10 mouse cellular contexts compared by ENCODE assay signal in the genomic region with DNA sequence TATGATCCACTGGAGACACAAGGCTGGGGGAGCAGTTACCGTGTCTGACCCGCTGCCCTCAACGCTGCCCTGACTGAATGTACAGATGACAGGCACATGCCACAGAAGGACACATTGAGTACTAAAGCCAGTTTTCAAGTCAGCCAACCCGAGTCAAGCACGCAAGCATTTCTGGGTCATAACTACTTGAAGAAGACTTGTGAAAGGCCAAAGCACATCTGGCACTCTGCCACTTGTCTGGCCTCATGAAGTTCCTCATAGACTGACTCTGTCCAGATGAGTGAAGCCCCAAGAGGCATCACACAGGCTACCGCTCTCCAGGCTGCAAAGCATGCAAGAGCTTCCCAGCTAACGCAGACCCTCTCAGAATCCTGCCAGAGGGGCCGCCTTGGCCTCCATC. TPM values are rescaled to one million over a fixed set of nuclear protein-coding genes. Genes with fewer than 3 reads are reported as not detected.
DNase-seq lines count a peak whose midpoint lies in the region; ATAC-seq and TF ChIP-seq lines count a peak whose summit lies in the region.
"Had no signal": no experiment of that assay in that cellular context is flagged by ENCODE, and none has a peak within 500 bp of the region (broad histone marks: within the 10 kb centered on the region; RNA-seq: fewer than 3 reads in every experiment).

No protein-coding gene starts in this region.

- H3K27me3 ChIP-seq in spleen, adult 2 months (ENCODE audit: control insufficient read depth, insufficient read depth, low read length) = no peaks in the 10 kb centered on the region
- no peaks in the 10 kb centered on the region for H3K27me3 ChIP-seq in midbrain, embryonic 16.5 days (ENCODE audit: control insufficient read depth, insufficient read depth, low read depth, low read length)
- H3K27me3 ChIP-seq in intestine, embryonic 16.5 days (replicated peaks; ENCODE audit: control insufficient read depth, insufficient read depth, low read length) = no peaks in the 10 kb centered on the region

- ATAC-seq in midbrain, embryonic 16.5 days = no peak
- ATAC-seq in intestine, embryonic 16.5 days = no peak

- H3K9me3 ChIP-seq in midbrain, embryonic 16.5 days (replicated peaks; ENCODE audit: control insufficient read depth, low read length, poor library complexity, severe bottlenecking) = no peaks in the 10 kb centered on the region
- H3K9me3 ChIP-seq in intestine, embryonic 16.5 days (ENCODE audit: control insufficient read depth, low read length) = no peaks in the 10 kb centered on the region

- peaks cover 44% of the 10 kb centered on the region for H3K4me1 ChIP-seq in spleen, adult 2 months (ENCODE audit: control insufficient read depth, insufficient read depth, insufficient read length)
- H3K4me1 ChIP-seq in midbrain, embryonic 16.5 days (ENCODE audit: control insufficient read depth, insufficient read depth, low read length) = no peaks in the 10 kb centered on the region
- H3K4me1 ChIP-seq in intestine, embryonic 16.5 days (ENCODE audit: control insufficient read depth, insufficient read depth, low read length) = no peaks in the 10 kb centered on the region

- H3K4me3 ChIP-seq in spleen, adult 2 months (ENCODE audit: extremely low read depth, insufficient read depth, insufficient read length) = no peak overlapping the region
- no peak overlapping the region for H3K4me3 ChIP-seq in midbrain, embryonic 16.5 days (ENCODE audit: low read depth, low read length)
- H3K4me3 ChIP-seq in intestine, embryonic 16.5 days (ENCODE audit: low read length) = no peak overlapping the region

- DNase-seq in spleen, adult 18-20 months = peak; percentile 46 to 65
- no peak for DNase-seq in spleen, adult 12 weeks (ENCODE audit: low spot score)
- DNase-seq in gastrocnemius, postnatal 10 days = peak; percentile 59
- peak; percentile 89 to 91 for DNase-seq in kidney, postnatal 36 days
- peak in 1 of 2 experiments; percentile 64 for DNase-seq in spleen, adult 2 months (ENCODE audit: low read depth in 1 of 2, low spot score in 2 of 2)
- no peak for DNase-seq in thymus, postnatal 0 days (ENCODE audit: low spot score)

- no peak for TF ChIP-seq POLR2A in spleen, adult 2 months (IDR thresholded peaks at IDR 0.05; ENCODE audit: low read depth, low read length)

- H3K27ac ChIP-seq in spleen, adult 2 months (ENCODE audit: insufficient read depth, low read length) = peak overlapping the region; percentile 63; the same call in 1 of the 2 replicates
- H3K27ac ChIP-seq in midbrain, embryonic 16.5 days (ENCODE audit: low read length) = no peak overlapping the region
- H3K27ac ChIP-seq in intestine, embryonic 16.5 days (ENCODE audit: low read length) = no peak overlapping the region

- no peaks in the 10 kb centered on the region for H3K36me3 ChIP-seq in spleen, adult 2 months (ENCODE audit: control insufficient read depth, insufficient read depth, low read length)
- peaks cover 11% of the 10 kb centered on the region; the same call in 1 of the 2 replicates for H3K36me3 ChIP-seq in midbrain, embryonic 16.5 days (ENCODE audit: control insufficient read depth, insufficient read depth, low read length)
- peaks cover 3% of the 10 kb centered on the region; the same call in 1 of the 2 replicates for H3K36me3 ChIP-seq in intestine, embryonic 16.5 days (ENCODE audit: control insufficient read depth, insufficient read depth, low read length)

- 77% methylated on average over 8 of the region's 8 CpGs for whole genome bisulfite sequencing in spleen, adult 2 months
- 91% methylated on average over 8 of the region's 8 CpGs for WGBS in midbrain, embryonic 16.5 days
- 84% methylated on average over 8 of the region's 8 CpGs for WGBS in intestine, embryonic 16.5 days

- no peak for TF ChIP-seq CTCF in spleen, adult 2 months (IDR thresholded peaks at IDR 0.05; ENCODE audit: extremely low read depth, insufficient read depth, insufficient read length, insufficient replicate concordance)

- no peak overlapping the region for H3K9ac ChIP-seq in midbrain, embryonic 16.5 days (ENCODE audit: low read depth, low read length)
- no peak overlapping the region for H3K9ac ChIP-seq in intestine, embryonic 16.5 days (ENCODE audit: low read depth, low read length)

- H3K4me2 ChIP-seq in midbrain, embryonic 16.5 days (ENCODE audit: low read length) = no peak overlapping the region
- no peak overlapping the region for H3K4me2 ChIP-seq in intestine, embryonic 16.5 days (ENCODE audit: low read depth, low read length)

RNA-seq across cellular contexts. Expression of a gene that starts 31.8 kb away (rescaled TPM):
- total RNA-seq in gastrocnemius, postnatal 10 days (2021) = 1 to 10 TPM in 1 of 2 experiments, under 1 TPM in 1; 0.68 to 1.4 TPM
- polyA plus RNA-seq in spleen, adult 2 months (2012; rRNA removed) = 19.3 and 21.5 TPM in 2 replicates
- 0.76 and 0.89 TPM in 2 replicates for polyA plus RNA-seq in midbrain, embryonic 16.5 days (2015; fragmentation: Nextera tagmentation; extraction: Ambion mirVana)
- polyA plus RNA-seq in intestine, embryonic 16.5 days (2015; fragmentation: Nextera tagmentation; extraction: Ambion mirVana) = 3.7 and 4.1 TPM in 2 replicates
- 12.5 and 13.4 TPM in 2 replicates for polyA plus RNA-seq in thymus, postnatal 0 days (2015; fragmentation: Nextera tagmentation; extraction: Ambion mirVana)

RNA-seq across cellular contexts. Expression of a gene that starts 37.7 kb away (rescaled TPM):
- not detected for total RNA-seq in gastrocnemius, postnatal 10 days (2021)
- 0.20 and 0.23 TPM in 2 replicates for polyA plus RNA-seq in spleen, adult 2 months (2012; rRNA removed)
- not detected in 2 replicates for polyA plus RNA-seq in midbrain, embryonic 16.5 days (2015; fragmentation: Nextera tagmentation; extraction: Ambion mirVana)
- not detected in 2 replicates for polyA plus RNA-seq in intestine, embryonic 16.5 days (2015; fragmentation: Nextera tagmentation; extraction: Ambion mirVana)
- polyA plus RNA-seq in thymus, postnatal 0 days (2015; fragmentation: Nextera tagmentation; extraction: Ambion mirVana) = 0.21 TPM in 1 of 2 replicates, not detected in the other
- total RNA-seq: gastrocnemius, postnatal 4 days had no signal
- polyA plus RNA-seq: liver, embryonic 16.5 days had no signal

Comparison
In these comparisons a context has a peak if more than half of its experiments do, and no peak if none do; other contexts are left out.
1. DNase-seq: peak in spleen, adult 18-20 months (2 of 2), gastrocnemius, postnatal 10 days (single experiment) and kidney, postnatal 36 days (2 of 2); none in spleen, adult 12 weeks (single experiment) and thymus, postnatal 0 days (single experiment).